Mouse (Mus musculus): ENCODE measurements around the gene Myo19.

GRCm38 (mm10) chr11:84907081-84907480 is 27.1 kb downstream of the Myo19 start:
- TF ChIP-seq CTCF (IDR thresholded peaks at IDR 0.05; ENCODE audit: low read depth), result no peak
- TF ChIP-seq EP300 (optimal IDR thresholded peaks at IDR 0.05), result no peak
